Mouse (Mus musculus): ENCODE results near the gene Gm49339. TPM values are rescaled to one million over a fixed set of nuclear protein-coding genes. Genes with fewer than 3 reads are reported as not detected.

Gene Gm49339
- 7.0 and 16.5 TPM in 2 replicates for polyA plus RNA-seq (2012; rRNA removed; ENCODE audit: low replicate concordance)

DNA sequence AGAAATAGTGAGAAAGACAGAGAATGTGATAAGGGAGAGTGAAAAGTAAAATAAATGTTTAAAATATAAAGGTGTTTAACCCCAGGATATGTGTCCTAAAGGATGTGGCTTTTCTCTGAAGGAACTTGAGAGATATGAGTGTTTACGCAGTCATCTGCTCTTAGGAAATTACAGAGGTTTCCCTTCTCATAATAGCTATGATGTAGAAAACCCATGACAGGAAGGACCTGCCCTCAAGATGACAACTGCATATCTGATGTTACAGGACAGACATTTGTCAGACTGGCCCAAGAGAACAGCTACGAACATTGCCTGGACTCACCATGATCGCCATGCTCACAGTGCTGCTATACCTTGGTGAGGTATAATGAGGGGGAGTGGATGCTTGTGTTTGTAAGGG is at the start of gene Gm49339, which contains the start of gene Lilr4b:
Gene Gm49339, plus strand, starts transcription at position 216 of the 400 bp plus-strand sequence.
Gene Lilr4b, plus strand, starts transcription at position 236 of the 400 bp plus-strand sequence.

DNA sequence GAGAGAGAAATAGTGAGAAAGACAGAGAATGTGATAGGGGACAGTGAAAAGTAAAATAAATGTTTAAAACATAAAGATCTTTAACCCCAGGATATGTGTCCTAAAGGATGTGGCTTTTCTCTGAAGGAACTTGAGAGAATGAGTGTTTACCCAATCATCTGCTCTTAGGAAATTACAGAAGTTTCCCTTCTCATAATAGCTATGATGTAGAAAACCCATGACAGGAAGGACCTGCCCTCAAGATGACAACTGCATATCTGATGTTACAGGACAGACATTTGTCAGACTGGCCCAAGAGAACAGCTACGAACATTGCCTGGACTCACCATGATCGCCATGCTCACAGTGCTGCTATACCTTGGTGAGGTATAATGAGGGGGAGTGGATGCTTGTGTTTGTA is 10.3 kb downstream of the Gm49339 start, which contains the start of gene Lilrb4a:
Gene Lilrb4a, plus strand, starts transcription at position 266 of the 400 bp plus-strand sequence.

Other genes with a start within 250 kb of the Gm49339 start
- gene Lilr4b, start within 50 bp of the Gm49339 start, polyA plus RNA-seq (2012; rRNA removed; ENCODE audit: low replicate concordance): 4.2 and 14.8 TPM in 2 replicates
- gene Lilrb4a, start 10.3 kb downstream of the Gm49339 start, polyA plus RNA-seq (2012; rRNA removed; ENCODE audit: low replicate concordance): 3.2 and 12.1 TPM in 2 replicates
- not detected in 2 replicates for gene Fam162b, start 109.9 kb downstream of the Gm49339 start, polyA plus RNA-seq (2012; rRNA removed; ENCODE audit: low replicate concordance)
- not detected in 2 replicates for gene Gprc6a, start 150.8 kb downstream of the Gm49339 start, polyA plus RNA-seq (2012; rRNA removed; ENCODE audit: low replicate concordance)
- not detected in 2 replicates for gene Rfx6, start 197.1 kb downstream of the Gm49339 start, polyA plus RNA-seq (2012; rRNA removed; ENCODE audit: low replicate concordance)